Mouse (Mus musculus): ENCODE data around the gene Gtf2ird2.

DNA sequence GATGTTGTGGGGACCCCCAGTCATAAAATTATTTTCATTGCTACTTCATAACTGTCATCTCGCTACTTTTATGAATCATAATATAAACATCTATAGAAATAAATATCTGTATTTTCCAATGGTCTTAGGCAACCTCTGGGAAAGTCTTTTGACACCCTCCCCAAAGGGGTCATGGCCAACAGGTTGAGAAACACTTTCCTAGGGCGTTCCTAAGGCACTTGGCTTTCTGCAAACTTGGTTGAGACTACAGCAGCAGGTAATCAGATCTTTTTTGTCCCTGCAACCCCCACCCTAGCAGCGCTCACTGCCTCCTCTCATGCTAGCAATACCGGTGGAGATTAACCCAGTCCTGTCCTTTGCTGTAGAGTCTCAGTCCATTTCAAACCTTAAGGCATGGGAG lies 37.5 kb downstream of the Gtf2ird2 start:
- TF ChIP-seq CTCF (IDR thresholded peaks at IDR 0.05; ENCODE audit: borderline replicate concordance, insufficient read depth, low read length) (no peak), POLR2A (IDR thresholded peaks at IDR 0.05; ENCODE audit: low read depth, low read length) (no peak)

Measured in embryonic fibroblast, embryonic 13.5 days (primary cell).